Mouse (Mus musculus): Measurements from ENCODE around the gene Vmn1r35. TPM values are rescaled to one million over a fixed set of nuclear protein-coding genes. Genes with fewer than 3 reads are reported as not detected.

Gene Vmn1r35
- polyA plus RNA-seq (2017; shearing (Covaris generic)), result not detected

GRCm38 (mm10) chr6:66685806-66686205, at the start of gene Vmn1r35:
Gene Vmn1r35, minus strand, starts transcription at chr6:66685906.

DNA sequence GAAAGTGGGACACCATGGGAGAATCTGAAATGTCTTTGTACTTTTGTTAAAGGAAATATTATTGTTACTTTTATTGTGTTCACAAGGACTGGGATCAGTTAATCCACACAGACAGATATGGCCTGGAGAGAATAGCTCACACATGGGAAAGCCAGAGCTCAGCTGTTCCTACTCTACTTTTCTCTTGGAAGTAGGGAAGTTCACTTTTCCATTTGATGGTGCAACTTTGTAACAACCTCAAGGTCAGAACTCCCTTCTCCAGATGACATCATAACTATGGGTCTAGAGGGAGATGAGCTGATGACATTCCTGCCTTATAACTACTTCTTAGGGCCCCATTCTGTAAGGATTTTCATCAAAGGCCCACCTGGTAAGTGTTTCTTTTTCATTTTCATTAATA, 43.4 kb upstream of the Vmn1r35 start, which contains the start of gene Vmn1r37:
TSS of gene Vmn1r37 (plus strand) at position 301 of the 400 bp plus-strand sequence.

GRCm38 (mm10) chr6:66719068-66719467, 33.4 kb upstream of the Vmn1r35 start, which contains the start of gene Vmn1r36:
Gene Vmn1r36, minus strand, starts transcription at chr6:66719168.

GRCm38 (mm10) chr6:66643779-66644178, 41.9 kb downstream of the Vmn1r35 start, which contains the start of gene Vmn1r34:
Gene Vmn1r34, minus strand, starts transcription at chr6:66643879.

Other genes with a start within 250 kb of the Vmn1r35 start
- gene Mad2l1, start 150.5 kb downstream of the Vmn1r35 start, polyA plus RNA-seq (2017; shearing (Covaris generic)), result 14.4 TPM
- gene Vmn1r32, start 125.8 kb downstream of the Vmn1r35 start, polyA plus RNA-seq (2017; shearing (Covaris generic)), result not detected
- not detected for gene Vmn1r33, start 67.6 kb downstream of the Vmn1r35 start, polyA plus RNA-seq (2017; shearing (Covaris generic))
- gene Vmn1r34, start 42.0 kb downstream of the Vmn1r35 start, polyA plus RNA-seq (2017; shearing (Covaris generic)), result not detected
- not detected for gene Vmn1r36, start 33.3 kb upstream of the Vmn1r35 start, polyA plus RNA-seq (2017; shearing (Covaris generic))
- not detected for gene Vmn1r37, start 43.5 kb upstream of the Vmn1r35 start, polyA plus RNA-seq (2017; shearing (Covaris generic))
- gene Vmn1r38, start 96.7 kb upstream of the Vmn1r35 start, polyA plus RNA-seq (2017; shearing (Covaris generic)), result 0.10 TPM
- not detected for gene Vmn1r39, start 124.7 kb upstream of the Vmn1r35 start, polyA plus RNA-seq (2017; shearing (Covaris generic))
- gene Gng12, start 210.5 kb upstream of the Vmn1r35 start, polyA plus RNA-seq (2017; shearing (Covaris generic)), result 21.0 TPM

Measured in naive thymus-derived CD4-positive, alpha-beta T cell, adult 5 months (primary cell).